Mouse (Mus musculus) limb, embryonic 14.5 days (tissue): ENCODE measurements around the gene Ap4b1. TPM values are rescaled to one million over a fixed set of nuclear protein-coding genes. Genes with fewer than 3 reads are reported as not detected.

Source experiments
- ATAC-seq: fragments of 200-750 bp; cut with Nextera tagmentation; 2 replicates; pipeline ENCODE4 v1.8.0; 2017; ENCODE audit warnings: low read depth, moderate number of reproducible peaks, moderate TSS enrichment; ENCODE audit not compliant: low FRiP score
- DNase-seq: peaks from one replicate; pipeline ENCODE4 v3.0.0-alpha.2; 2015; ENCODE audit warnings: low spot score
- H3K27ac ChIP-seq: fragments of 300-500 bp; sonication (generic); replicated peaks from 2 replicates; pipeline ENCODE4 v1.5.1; 2014; ENCODE audit warnings: low read depth, mild to moderate bottlenecking, low read length, moderate library complexity, mixed read lengths
- H3K27me3 ChIP-seq: fragments of 300-500 bp; sonication (generic); 2 replicates; pipeline ENCODE4 v1.6.1; 2014; ENCODE audit warnings: low read length, mixed read lengths; ENCODE audit not compliant: control insufficient read depth, insufficient read depth
- H3K36me3 ChIP-seq: fragments of 300-500 bp; sonication (generic); 2 replicates; pipeline ENCODE4 v1.6.1; 2014; ENCODE audit warnings: mild to moderate bottlenecking, low read length, moderate library complexity, mixed read lengths; ENCODE audit not compliant: control insufficient read depth, insufficient read depth
- H3K4me1 ChIP-seq: fragments of 300-500 bp; sonication (generic); 2 replicates; pipeline ENCODE4 v1.6.1; 2014; ENCODE audit warnings: antibody characterized with exemption, low read length, mixed read lengths; ENCODE audit not compliant: control insufficient read depth, insufficient read depth
- H3K4me2 ChIP-seq: fragments of 300-500 bp; sonication (generic); replicated peaks from 2 replicates; pipeline ENCODE4 v1.6.1; 2014; ENCODE audit warnings: low read depth, mild to moderate bottlenecking, low read length, moderate library complexity; ENCODE audit not compliant: severe bottlenecking
- H3K4me3 ChIP-seq: fragments of 300-500 bp; sonication (generic); replicated peaks from 2 replicates; pipeline ENCODE4 v1.5.1; 2014; ENCODE audit warnings: low read length
- H3K9ac ChIP-seq: fragments of 300-500 bp; sonication (generic); 2 replicates; pipeline ENCODE4 v1.6.1; 2014; ENCODE audit warnings: mild to moderate bottlenecking, low read depth, low read length, moderate library complexity; ENCODE audit not compliant: severe bottlenecking
- H3K9me3 ChIP-seq: fragments of 300-500 bp; sonication (generic); 2 replicates; pipeline ENCODE4 v1.6.1; 2016; ENCODE audit warnings: low read length; ENCODE audit not compliant: control insufficient read depth
- POLR2A ChIP-seq: fragments of 200-500 bp; IDR thresholded peaks from 2 replicates; pipeline ENCODE4 v1.8.0; 2012; ENCODE audit warnings: inconsistent platforms, mild to moderate bottlenecking, moderate library complexity, borderline replicate concordance; ENCODE audit not compliant: insufficient read depth, insufficient read length; ENCODE audit errors: extremely low read depth
- WGBS: fragments of 180-500 bp; shearing (Covaris S2); extraction: QIAGEN DNeasy Blood & Tissue Kit; methylation state at CpG from one replicate; pipeline ENCODE4 v1.1.7; 2014; 5-methylcytosine and 5-hydroxymethylcytosine counted together
- polyA plus RNA-seq, 2 experiments: library from polyadenylated mRNA; depleted of rRNA in 1 of 2; stranded (reverse) in 1 of 2; unstranded in 1 of 2; fragments of >200 nt; fragmentation: Nextera tagmentation in 1 of 2; extraction: Ambion mirVana in 1 of 2; gene quantifications; 2 replicates each; pipeline versions ENCODE4 v1.2.1 to v1.2.3; 2012 to 2014

Gene Ap4b1
- polyA plus RNA-seq, 2 experiments, result 22.9 to 27.0 TPM

DNA sequence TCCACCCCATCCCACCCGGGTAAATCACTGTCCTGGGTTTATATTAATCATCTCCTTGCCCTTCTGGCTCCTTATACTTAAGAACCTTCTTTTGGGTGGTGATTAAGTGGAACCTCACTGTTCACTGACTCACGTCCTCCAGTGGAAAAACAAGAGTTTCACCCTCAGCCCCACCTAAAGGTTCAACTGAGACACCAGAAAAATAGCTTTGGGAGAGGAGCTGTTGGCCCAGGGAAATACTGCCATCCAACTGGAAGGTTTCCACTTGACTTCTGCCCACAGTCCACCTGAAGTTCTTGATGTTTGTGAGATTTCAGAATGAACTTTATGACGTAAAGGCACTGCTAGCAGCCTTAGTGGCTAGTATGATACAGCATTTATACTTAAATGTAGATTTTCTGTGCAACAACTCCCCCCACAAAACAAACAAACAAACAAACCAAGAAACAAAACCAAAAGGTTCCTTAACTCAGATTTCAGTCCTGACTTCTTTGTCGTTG, 53.5 kb downstream of the Ap4b1 start:
- 68% methylated on average over 4 of the region's 4 CpGs for WGBS
- DNase-seq (no peak), ATAC-seq (no peak)
- Histone ChIP-seq H3K4me1 (0 out of 2 replicates have a peak, but pooled peaks cover 2% of the 10 kb centered on the region), H3K9me3 (no peaks in the 10 kb centered on the region), H3K4me3 (no peak overlapping the region), H3K9ac (no peak overlapping the region), H3K27ac (no peak overlapping the region), H3K36me3 (no peaks in the 10 kb centered on the region), H3K4me2 (no peak overlapping the region), H3K27me3 (no peaks in the 10 kb centered on the region)
- TF ChIP-seq POLR2A, result no peak

DNA sequence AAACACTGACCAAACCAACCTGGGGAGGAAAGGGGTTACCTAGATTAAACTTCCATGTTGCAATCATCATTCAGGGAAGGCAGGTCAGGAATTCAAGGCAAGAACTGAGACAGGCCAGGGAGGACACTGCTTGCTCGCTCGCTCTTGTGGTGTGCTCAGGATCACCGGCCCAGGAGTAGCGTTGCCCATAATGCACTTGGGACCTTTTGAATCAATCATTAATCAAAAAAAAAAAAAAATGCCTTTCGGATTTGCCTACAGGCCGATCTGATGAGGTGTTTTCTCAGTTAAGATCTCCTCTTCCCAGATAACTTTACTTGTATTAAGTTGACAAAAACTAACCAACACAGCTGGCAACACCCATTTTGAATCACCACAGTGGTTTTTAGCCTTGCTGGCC, 54.9 kb downstream of the Ap4b1 start:
- Histone ChIP-seq H3K9ac (no peak overlapping the region), H3K36me3 (no peaks in the 10 kb centered on the region), H3K27ac (no peak overlapping the region), H3K9me3 (no peaks in the 10 kb centered on the region), H3K4me2 (no peak overlapping the region), H3K4me3 (no peak overlapping the region), H3K4me1 (0 out of 2 replicates have a peak, but pooled peaks cover 2% of the 10 kb centered on the region), H3K27me3 (no peaks in the 10 kb centered on the region)
- no peak for ATAC-seq
- DNase-seq, result no peak
- TF ChIP-seq POLR2A, result no peak
- WGBS, result 92% methylated on average over 6 of the region's 6 CpGs

DNA sequence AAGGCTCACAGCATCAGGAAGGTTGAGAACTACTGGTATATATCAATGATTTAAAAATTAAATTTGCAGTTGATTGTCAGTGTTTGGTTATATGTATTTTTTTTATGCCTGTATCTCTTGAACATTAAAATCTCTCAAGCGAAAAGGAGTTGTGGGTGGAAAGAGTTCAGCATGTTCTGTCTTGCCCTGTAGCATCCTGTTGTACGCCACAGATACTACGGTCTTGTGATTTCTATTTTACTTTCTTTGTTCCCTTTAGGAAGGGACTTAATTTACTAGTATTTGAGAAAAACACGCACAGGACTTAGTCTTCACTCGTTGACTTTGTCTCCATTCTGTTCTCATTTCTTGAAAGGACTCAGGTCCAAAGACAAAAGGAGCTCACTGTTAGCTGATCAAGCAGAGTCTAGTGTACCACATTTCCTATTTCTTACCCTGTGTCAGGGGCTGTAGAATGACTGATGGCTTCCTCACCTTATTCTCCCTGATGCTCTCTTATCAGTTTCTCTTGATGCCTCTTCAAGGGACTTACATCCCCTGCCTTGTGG, 58.2 kb downstream of the Ap4b1 start:
- H3K36me3 ChIP-seq, result no peaks in the 10 kb centered on the region
- no peak overlapping the region for H3K27ac ChIP-seq
- no peak overlapping the region for H3K4me2 ChIP-seq
- no peak for ATAC-seq
- H3K27me3 ChIP-seq, result no peaks in the 10 kb centered on the region
- 89% methylated on average over 5 of the region's 5 CpGs for WGBS
- no peak overlapping the region for H3K4me3 ChIP-seq
- H3K4me1 ChIP-seq, result no peaks in the 10 kb centered on the region
- DNase-seq, result no peak
- no peaks in the 10 kb centered on the region for H3K9me3 ChIP-seq
- TF ChIP-seq POLR2A, result no peak
- H3K9ac ChIP-seq, result no peak overlapping the region

DNA sequence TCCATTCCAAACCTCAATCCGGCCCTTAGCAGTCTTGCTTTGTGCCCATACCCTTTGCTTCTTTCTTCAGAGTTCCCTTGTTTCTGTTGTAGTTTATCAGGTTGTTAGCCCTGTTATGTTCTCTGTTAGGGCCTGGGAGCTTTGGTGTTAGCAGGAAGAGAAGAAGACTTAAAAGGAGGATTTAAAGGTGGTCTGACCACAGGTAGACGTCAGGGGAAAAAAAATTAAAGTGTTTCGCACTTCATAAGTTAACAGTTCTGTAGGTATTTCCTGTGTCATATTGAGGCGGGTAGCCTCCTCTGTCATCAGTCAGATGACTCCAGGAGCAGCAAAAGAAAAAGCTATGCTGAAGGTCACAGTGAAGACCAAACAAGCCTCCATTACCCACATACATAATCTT, 58.7 kb downstream of the Ap4b1 start:
- Histone ChIP-seq H3K9me3 (no peaks in the 10 kb centered on the region), H3K4me3 (no peak overlapping the region), H3K27me3 (no peaks in the 10 kb centered on the region), H3K4me1 (no peaks in the 10 kb centered on the region), H3K36me3 (no peaks in the 10 kb centered on the region), H3K4me2 (no peak overlapping the region), H3K9ac (no peak overlapping the region), H3K27ac (no peak overlapping the region)
- 73% methylated on average over 4 of the region's 4 CpGs for WGBS
- TF ChIP-seq POLR2A, result no peak
- DNase-seq, result no peak
- ATAC-seq, result no peak

Other genes starting within 250 kb of the Ap4b1 start
- 0.44 TPM in 2 replicates for gene Syt6, start 234.3 kb upstream of the Ap4b1 start, polyA plus RNA-seq (2012; rRNA removed)
- 0.37 and 0.91 TPM in 2 replicates for gene Syt6, start 234.3 kb upstream of the Ap4b1 start, polyA plus RNA-seq (2014; fragmentation: Nextera tagmentation; extraction: Ambion mirVana)
- 0.11 and 0.14 TPM in 2 replicates for gene Atg4a-ps, start 163.5 kb upstream of the Ap4b1 start, polyA plus RNA-seq (2012; rRNA removed)
- 0.36 TPM in 1 of 2 replicates, not detected in the other for gene Atg4a-ps, start 163.5 kb upstream of the Ap4b1 start, polyA plus RNA-seq (2014; fragmentation: Nextera tagmentation; extraction: Ambion mirVana)
- gene Olfml3, start 71.5 kb upstream of the Ap4b1 start, polyA plus RNA-seq (2012; rRNA removed), result 52.0 and 58.1 TPM in 2 replicates
- gene Olfml3, start 71.5 kb upstream of the Ap4b1 start, polyA plus RNA-seq (2014; fragmentation: Nextera tagmentation; extraction: Ambion mirVana), result 82.5 and 88.0 TPM in 2 replicates
- not detected in 2 replicates for gene Gm10964, start 70.2 kb upstream of the Ap4b1 start, polyA plus RNA-seq (2012; rRNA removed)
- gene Gm10964, start 70.2 kb upstream of the Ap4b1 start, polyA plus RNA-seq (2014; fragmentation: Nextera tagmentation; extraction: Ambion mirVana), result not detected in 2 replicates
- gene Hipk1, start 18.0 kb upstream of the Ap4b1 start, polyA plus RNA-seq (2012; rRNA removed), result 27.3 and 31.8 TPM in 2 replicates
- gene Hipk1, start 18.0 kb upstream of the Ap4b1 start, polyA plus RNA-seq (2014; fragmentation: Nextera tagmentation; extraction: Ambion mirVana), result 16.6 and 17.1 TPM in 2 replicates
- 11.4 and 15.9 TPM in 2 replicates for gene Dclre1b, start 76 bp upstream of the Ap4b1 start, polyA plus RNA-seq (2012; rRNA removed)
- gene Dclre1b, start 76 bp upstream of the Ap4b1 start, polyA plus RNA-seq (2014; fragmentation: Nextera tagmentation; extraction: Ambion mirVana), result 29.5 and 32.2 TPM in 2 replicates
- 0.39 and 0.73 TPM in 2 replicates for gene Gm43064, start 53 bp downstream of the Ap4b1 start, polyA plus RNA-seq (2012; rRNA removed)
- gene Gm43064, start 53 bp downstream of the Ap4b1 start, polyA plus RNA-seq (2014; fragmentation: Nextera tagmentation; extraction: Ambion mirVana), result not detected in 2 replicates
- 0.68 and 1.1 TPM in 2 replicates for gene Bcl2l15, start 23.1 kb downstream of the Ap4b1 start, polyA plus RNA-seq (2012; rRNA removed)
- 0.68 and 0.84 TPM in 2 replicates for gene Bcl2l15, start 23.1 kb downstream of the Ap4b1 start, polyA plus RNA-seq (2014; fragmentation: Nextera tagmentation; extraction: Ambion mirVana)
- 0.47 and 0.99 TPM in 2 replicates for gene Ptpn22, start 50.3 kb downstream of the Ap4b1 start, polyA plus RNA-seq (2012; rRNA removed)
- gene Ptpn22, start 50.3 kb downstream of the Ap4b1 start, polyA plus RNA-seq (2014; fragmentation: Nextera tagmentation; extraction: Ambion mirVana), result 0.94 and 1.1 TPM in 2 replicates
- gene Rsbn1, start 104.6 kb downstream of the Ap4b1 start, polyA plus RNA-seq (2012; rRNA removed), result 11.0 and 11.4 TPM in 2 replicates
- 12.2 and 15.2 TPM in 2 replicates for gene Rsbn1, start 104.6 kb downstream of the Ap4b1 start, polyA plus RNA-seq (2014; fragmentation: Nextera tagmentation; extraction: Ambion mirVana)
- gene Phtf1, start 158.6 kb downstream of the Ap4b1 start, polyA plus RNA-seq (2012; rRNA removed), result 22.5 and 24.5 TPM in 2 replicates
- gene Phtf1, start 158.6 kb downstream of the Ap4b1 start, polyA plus RNA-seq (2014; fragmentation: Nextera tagmentation; extraction: Ambion mirVana), result 41.1 and 48.1 TPM in 2 replicates